Mouse (Mus musculus) lung, adult 2 months (tissue): ENCODE data around the gene Ralgps2. TPM values are rescaled to one million over a fixed set of nuclear protein-coding genes. Genes with fewer than 3 reads are reported as not detected.

Experiments used
- DNase-seq: peaks from one replicate; pipeline ENCODE4 v3.0.0; 2022
- H3K4me1 ChIP-seq: fragments of 200-500 bp; 2 replicates; pipeline ENCODE4 v1.6.1; 2011; ENCODE audit warnings: low read length; ENCODE audit not compliant: control insufficient read depth, insufficient read depth
- H3K4me3 ChIP-seq: fragments of 200-500 bp; replicated peaks from 2 replicates; pipeline ENCODE3; 2011; ENCODE audit warnings: low read depth, mild to moderate bottlenecking, control low read depth, low read length; ENCODE audit errors: extremely low read depth
- CTCF ChIP-seq: fragments of 200-500 bp; IDR thresholded peaks from 2 replicates; pipeline ENCODE4 v1.5.1; 2011; ENCODE audit warnings: mild to moderate bottlenecking, low read length, control low read depth; ENCODE audit not compliant: insufficient read depth
- POLR2A ChIP-seq: fragments of 200-500 bp; IDR thresholded peaks from 2 replicates; pipeline ENCODE4 v1.6.1; 2011; ENCODE audit warnings: low read depth, mild to moderate bottlenecking, control low read depth, low read length, borderline replicate concordance; ENCODE audit errors: extremely low read depth
- WGBS: fragments of 180-500 bp; shearing (Covaris S2); methylation state at CpG from one replicate; pipeline ENCODE4 v1.1.7; 2018; 5-methylcytosine and 5-hydroxymethylcytosine counted together
- polyA plus RNA-seq: library from polyadenylated mRNA; depleted of rRNA; stranded (reverse); fragments of >200 nt; gene quantifications from 2 replicates; pipeline ENCODE4 v1.2.3, GENCODE M21; 2012; rRNA removed

Gene Ralgps2
- 6.3 and 7.0 TPM in 2 replicates for polyA plus RNA-seq

DNA sequence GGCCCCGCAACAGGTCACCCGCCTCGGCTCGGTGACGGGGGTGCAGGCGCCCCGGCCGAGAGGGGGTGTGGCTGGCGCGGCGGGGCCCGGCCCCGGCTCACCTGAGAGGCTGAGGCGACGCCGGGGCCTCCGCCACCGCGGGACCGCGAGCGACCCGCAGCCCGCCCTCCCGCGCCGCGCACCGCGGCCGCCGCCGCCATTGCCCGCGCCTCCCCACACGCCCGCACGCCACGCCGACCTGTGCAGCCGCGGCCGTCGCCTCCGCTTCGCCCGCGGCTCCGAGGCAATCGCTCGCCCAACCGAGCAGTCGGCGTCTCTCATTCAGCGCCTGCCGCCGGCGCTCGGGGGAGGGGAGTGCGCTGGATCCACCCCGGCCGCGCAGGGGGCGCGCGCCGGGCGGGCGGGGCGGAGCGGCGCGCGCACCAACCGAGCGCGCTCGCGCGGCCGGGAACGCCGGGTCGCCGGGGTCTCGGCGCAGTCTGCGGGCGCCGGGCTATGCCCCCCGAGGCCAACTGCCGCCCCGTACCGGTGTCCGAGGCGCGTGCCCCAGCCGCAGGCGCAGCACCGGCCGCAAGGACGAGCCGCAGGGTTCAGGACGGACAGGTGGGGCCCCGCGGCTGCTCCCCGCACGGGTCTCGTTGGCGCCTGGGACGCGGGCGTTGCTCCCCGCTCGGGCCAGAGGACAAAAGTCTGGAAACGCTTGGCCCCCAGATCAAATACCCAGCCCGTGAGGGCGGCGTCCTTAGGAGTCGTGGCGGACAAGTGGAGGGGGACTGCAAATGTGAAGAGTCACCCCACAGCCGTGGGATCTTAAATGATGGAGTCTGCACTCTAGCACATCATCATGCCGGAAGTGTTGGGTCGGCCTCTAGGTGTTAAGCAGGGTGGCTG, at the start of gene Ralgps2:
Gene Ralgps2, minus strand, starts transcription at position 376 of the 891 bp plus-strand sequence.
- H3K4me3 ChIP-seq, result peak within 1 kb of the TSS; percentile 70
- TF ChIP-seq CTCF (no peak), POLR2A (no peak)
- H3K4me1 ChIP-seq, result peaks cover 4% of the 10 kb centered on the region; the same call in 1 of the 2 replicates
- 1% methylated on average over 108 of the region's 124 CpGs for WGBS
- DNase-seq, result peak; percentile 54

DNA sequence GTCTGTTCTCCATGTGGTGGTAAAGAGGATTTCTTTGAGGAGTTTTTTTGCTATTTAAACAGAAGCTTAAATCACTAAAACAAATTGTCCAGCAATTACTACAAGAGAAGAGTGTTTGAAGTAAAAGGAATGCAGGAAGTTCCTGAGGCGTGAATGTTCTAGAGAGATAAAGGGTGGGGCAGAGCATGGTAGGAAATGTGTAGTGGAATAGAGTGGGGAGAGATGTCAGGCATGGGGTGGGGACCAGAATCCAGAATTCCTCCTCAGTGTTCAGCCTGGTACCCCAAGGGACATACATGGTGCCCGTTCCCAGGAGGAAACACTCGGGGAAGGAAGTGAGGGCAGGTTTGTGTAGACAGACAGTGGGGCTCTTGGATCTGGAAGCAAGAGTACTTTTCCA, 48.1 kb upstream of the Ralgps2 start:
- Histone ChIP-seq H3K4me1 (peaks cover 5% of the 10 kb centered on the region; the same call in 1 of the 2 replicates), H3K4me3 (no peak overlapping the region)
- no peak for DNase-seq
- 45% methylated on average over 3 of the region's 3 CpGs for WGBS
- TF ChIP-seq POLR2A, result no peak

DNA sequence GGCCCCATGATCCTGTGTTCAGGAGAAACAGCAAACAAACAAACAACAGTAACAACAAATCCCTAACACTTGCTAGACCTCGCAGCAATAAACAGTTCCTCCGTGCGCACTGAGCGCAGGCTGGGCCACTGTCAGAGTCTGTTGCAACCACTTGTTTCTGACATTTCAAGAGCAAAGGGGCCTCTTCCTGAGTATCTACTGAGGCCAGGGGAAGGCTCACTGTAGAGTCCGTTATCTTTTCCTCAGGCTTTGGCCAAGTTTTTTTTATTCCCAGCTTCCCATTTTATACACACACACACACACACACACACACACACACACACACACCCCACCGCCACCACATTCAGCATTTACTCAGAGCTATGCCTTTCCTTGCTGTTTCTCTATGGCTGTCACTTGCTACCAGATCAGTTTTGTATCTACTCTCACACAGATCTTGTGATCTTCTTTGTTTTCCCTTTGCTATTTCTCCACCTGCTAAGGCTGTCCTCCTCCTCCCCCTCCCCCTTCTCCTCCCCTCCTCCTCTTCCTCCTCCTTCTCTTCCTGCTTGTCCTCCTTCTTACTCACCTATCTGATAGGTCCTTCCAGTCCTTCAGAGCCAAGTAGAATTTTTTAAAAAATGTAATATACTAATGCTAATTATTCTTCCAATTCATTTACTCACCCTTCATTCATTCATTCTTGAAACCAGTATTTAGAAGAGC, 47.4 kb upstream of the Ralgps2 start:
- WGBS, result 51% methylated on average over 6 of the region's 6 CpGs
- peaks cover 5% of the 10 kb centered on the region; the same call in 1 of the 2 replicates for H3K4me1 ChIP-seq
- H3K4me3 ChIP-seq, result no peak overlapping the region
- no peak for DNase-seq
- no peak for TF ChIP-seq CTCF
- no peak for TF ChIP-seq POLR2A

DNA sequence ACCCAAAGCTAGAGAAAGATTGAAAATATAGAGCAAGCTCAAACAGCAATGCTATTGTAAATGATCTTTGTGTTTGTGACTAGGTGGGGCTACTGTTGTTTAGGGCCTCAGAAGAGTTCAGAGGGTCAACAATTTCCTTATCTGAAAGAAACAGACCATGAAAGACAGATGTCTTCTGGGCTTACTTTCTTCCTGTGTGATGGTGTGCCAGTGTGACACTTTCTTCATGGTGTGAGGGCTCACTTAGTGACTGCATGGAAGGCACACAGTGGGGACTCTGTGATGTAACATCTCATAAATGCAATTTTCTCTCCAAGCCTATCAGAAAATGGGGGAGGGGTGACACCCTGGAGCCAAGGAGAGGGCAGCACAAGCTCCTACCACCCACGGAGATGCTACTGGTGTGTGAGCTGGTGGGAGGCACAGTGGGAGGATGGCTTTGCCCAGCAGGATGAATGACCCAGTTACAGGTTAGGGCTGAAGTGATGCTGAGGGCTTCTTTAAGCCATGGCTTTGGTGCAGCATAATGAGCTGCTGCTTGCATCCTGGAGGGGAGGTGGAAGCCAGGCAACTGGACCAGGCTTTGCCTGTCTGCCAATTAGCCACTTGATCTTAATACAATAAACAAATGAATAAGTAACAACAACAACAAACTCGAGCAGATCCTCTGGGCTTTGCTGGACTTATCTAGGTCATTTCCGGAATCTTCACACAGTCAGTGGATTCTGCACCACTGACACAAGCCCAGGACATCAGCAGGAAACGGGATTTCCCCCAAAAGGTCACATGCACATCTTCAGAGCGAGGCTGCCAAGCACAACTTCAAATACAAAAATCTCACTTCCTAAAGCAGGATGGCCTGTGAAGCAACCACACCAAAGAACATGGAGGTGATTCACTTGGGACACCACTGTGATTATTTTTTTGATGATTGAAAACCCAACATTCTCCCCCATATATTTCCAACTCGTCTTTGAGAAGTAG, 46.5 kb upstream of the Ralgps2 start:
- TF ChIP-seq CTCF (no peak), POLR2A (no peak)
- Histone ChIP-seq H3K4me1 (peaks cover 5% of the 10 kb centered on the region; the same call in 1 of the 2 replicates), H3K4me3 (no peak overlapping the region)
- no peak for DNase-seq
- 23% methylated on average over 6 of the region's 6 CpGs for WGBS

DNA sequence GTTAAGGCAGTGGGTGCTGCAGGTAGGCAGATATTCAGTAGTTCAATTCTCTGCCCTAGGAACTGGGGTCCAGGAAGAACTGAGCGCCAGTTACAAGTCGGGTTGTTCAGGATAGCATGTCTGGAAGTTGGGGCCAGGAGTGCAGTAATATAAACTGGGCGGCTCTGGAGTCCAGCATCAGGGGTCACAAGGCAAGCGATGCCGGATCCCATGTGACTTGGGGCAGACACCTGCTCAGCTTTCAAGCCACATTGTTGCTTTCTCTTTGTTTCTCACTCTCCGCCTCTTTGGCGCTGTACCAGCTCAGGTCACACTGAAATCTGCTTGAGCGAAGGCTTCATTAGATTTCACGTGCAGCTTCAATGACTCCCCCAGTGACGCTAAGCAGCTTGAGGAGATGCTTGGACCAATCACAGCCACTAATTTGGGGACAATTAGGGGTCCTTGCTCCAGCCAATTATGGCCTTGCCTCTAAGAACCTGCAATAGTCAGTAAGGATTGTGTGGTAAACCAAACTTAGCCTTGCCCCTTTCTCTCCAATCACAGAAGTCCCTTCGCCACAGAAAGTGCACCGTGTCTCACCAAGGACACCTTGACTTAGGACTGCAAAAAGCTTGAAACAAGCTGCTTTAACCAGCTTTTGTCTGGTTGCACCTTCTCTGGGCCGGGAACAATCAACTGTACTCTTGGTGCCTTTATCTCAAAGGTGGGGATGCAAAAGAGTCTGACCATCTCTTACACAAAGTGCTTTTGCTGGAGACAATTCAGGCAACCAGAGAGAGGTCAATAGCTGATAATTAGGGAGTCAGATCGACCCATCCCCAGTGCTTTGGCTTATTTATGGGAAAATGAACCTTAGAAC, 43.8 kb upstream of the Ralgps2 start:
- Histone ChIP-seq H3K4me1 (peaks cover 5% of the 10 kb centered on the region; the same call in 1 of the 2 replicates), H3K4me3 (no peak overlapping the region)
- DNase-seq, result no peak
- WGBS, result 88% methylated on average over 14 of the region's 14 CpGs
- no peak for TF ChIP-seq CTCF
- TF ChIP-seq POLR2A, result no peak

DNA sequence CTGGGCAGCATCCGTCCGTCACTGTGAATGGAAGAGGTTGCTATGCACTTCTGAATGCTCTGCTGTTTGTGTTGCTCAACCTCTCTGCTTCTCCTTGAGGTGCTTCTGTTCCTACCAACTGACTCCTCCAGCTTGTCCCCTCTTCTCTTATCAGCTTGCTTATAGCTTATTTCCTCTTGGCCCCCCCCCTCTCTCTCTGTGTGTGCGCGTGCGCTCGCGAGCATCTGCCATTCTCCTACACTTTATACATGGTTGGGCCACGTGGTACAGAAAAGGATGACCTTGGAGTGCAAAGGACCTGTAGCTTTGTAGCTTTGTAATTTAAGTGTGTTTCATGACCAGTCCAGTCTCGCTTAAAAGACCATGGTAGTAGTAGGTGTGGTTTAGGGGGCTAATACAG, 42.5 kb upstream of the Ralgps2 start:
- no peak for DNase-seq
- H3K4me1 ChIP-seq, result peaks cover 5% of the 10 kb centered on the region; the same call in 1 of the 2 replicates
- TF ChIP-seq POLR2A, result no peak
- no peak for TF ChIP-seq CTCF
- 53% methylated on average over 9 of the region's 9 CpGs for WGBS
- no peak overlapping the region for H3K4me3 ChIP-seq

DNA sequence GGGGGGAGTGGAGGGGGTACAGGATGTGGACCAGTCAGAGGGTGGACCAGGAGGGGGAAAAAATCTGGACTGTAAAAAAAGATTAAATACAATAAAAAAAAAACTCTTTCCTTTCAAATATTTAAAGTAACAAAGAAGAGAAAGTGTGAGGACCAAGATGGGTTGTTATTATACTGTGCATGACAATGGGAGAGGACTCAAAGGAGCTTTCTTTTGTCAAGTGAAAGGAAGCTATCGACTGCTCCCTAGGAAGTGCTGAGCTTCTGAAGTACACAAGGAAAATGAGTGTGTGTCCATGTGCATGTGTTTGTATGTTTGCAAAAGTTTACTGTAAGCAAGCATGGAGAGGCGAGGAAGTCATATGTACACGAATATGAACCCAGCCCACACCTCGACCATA, 40.3 kb upstream of the Ralgps2 start:
- no peak overlapping the region for H3K4me3 ChIP-seq
- 64% methylated on average over 4 of the region's 4 CpGs for WGBS
- TF ChIP-seq POLR2A (no peak), CTCF (no peak)
- no peak for DNase-seq
- no peaks in the 10 kb centered on the region for H3K4me1 ChIP-seq

DNA sequence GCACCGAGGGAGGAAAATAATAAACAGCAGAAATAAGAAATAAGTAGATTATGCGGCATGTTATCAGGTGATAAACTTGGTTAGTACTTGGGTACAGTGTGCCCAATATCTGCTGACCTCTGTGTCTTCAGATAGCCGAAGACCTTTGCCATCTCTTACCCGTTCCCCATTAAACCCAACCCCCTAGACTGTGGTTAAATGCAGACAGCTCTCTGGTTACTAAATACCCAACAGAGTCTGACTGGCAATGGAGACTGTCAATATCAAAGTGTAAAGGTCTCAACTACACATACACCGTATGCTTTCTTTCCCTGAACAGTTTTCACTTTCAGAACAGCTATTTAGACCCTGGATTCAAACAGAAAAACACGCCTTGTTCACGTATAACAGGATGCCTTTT, 39.2 kb upstream of the Ralgps2 start:
- TF ChIP-seq POLR2A (no peak), CTCF (no peak)
- WGBS, result 84% methylated on average over 7 of the region's 7 CpGs
- Histone ChIP-seq H3K4me3 (no peak overlapping the region), H3K4me1 (no peaks in the 10 kb centered on the region)
- no peak for DNase-seq
